Mouse (Mus musculus) intestine, embryonic 14.5 days (tissue): ENCODE results near the gene F2rl1. TPM values are rescaled to one million over a fixed set of nuclear protein-coding genes. Genes with fewer than 3 reads are reported as not detected.

Experiments used
- ATAC-seq: fragments of 200-750 bp; cut with Nextera tagmentation; replicated peaks from 2 replicates; pipeline ENCODE4 v1.8.0; 2017; ENCODE audit warnings: low read depth, moderate number of reproducible peaks, moderate TSS enrichment, moderate library complexity; ENCODE audit not compliant: low FRiP score, low TSS enrichment
- DNase-seq: peaks from one replicate; pipeline ENCODE4 v3.0.0-alpha.2; 2018; ENCODE audit warnings: low spot score
- H3K27ac ChIP-seq: fragments of 300-500 bp; sonication (generic); 2 replicates; pipeline ENCODE4 v1.5.1; 2014; ENCODE audit warnings: low read depth, mild to moderate bottlenecking, control low read depth
- H3K27me3 ChIP-seq: fragments of 300-500 bp; sonication (generic); replicated peaks from 2 replicates; pipeline ENCODE4 v1.6.1; 2014; ENCODE audit warnings: low read length, control low read depth; ENCODE audit not compliant: control insufficient read depth, insufficient read depth
- H3K36me3 ChIP-seq: fragments of 300-500 bp; sonication (generic); 2 replicates; pipeline ENCODE4 v1.6.1; 2014; ENCODE audit warnings: low read length, control low read depth; ENCODE audit not compliant: control insufficient read depth, insufficient read depth
- H3K4me1 ChIP-seq: fragments of 300-500 bp; sonication (generic); replicated peaks from 2 replicates; pipeline ENCODE4 v1.6.1; 2014; ENCODE audit warnings: low read length, control low read depth, mixed read lengths; ENCODE audit not compliant: control insufficient read depth, insufficient read depth
- H3K4me2 ChIP-seq: fragments of 300-500 bp; sonication (generic); 2 replicates; pipeline ENCODE4 v1.6.1; 2014; ENCODE audit warnings: low read length
- H3K4me3 ChIP-seq: fragments of 300-500 bp; sonication (generic); 2 replicates; pipeline ENCODE4 v1.5.1; 2014; ENCODE audit warnings: low read depth, low read length, control low read depth, mixed read lengths
- H3K9ac ChIP-seq: fragments of 300-500 bp; sonication (generic); 2 replicates; pipeline ENCODE4 v1.6.1; 2014; ENCODE audit warnings: mild to moderate bottlenecking, low read length
- H3K9me3 ChIP-seq: fragments of 300-500 bp; sonication (generic); 2 replicates; pipeline ENCODE4 v1.6.1; 2016; ENCODE audit warnings: low read length, control low read depth; ENCODE audit not compliant: control insufficient read depth
- WGBS: fragments of 180-500 bp; shearing (Covaris S2); extraction: QIAGEN DNeasy Blood & Tissue Kit; methylation state at CpG from one replicate; pipeline ENCODE4 v1.1.7; 2014; 5-methylcytosine and 5-hydroxymethylcytosine counted together
- polyA plus RNA-seq: library from polyadenylated mRNA; unstranded; fragments of >200 nt; fragmentation: Nextera tagmentation; extraction: Ambion mirVana; gene quantifications from 2 replicates; pipeline ENCODE4 v1.2.1, GENCODE M21; 2014

F2rl1 gene
- polyA plus RNA-seq, 1 experiment from 2014 or later: 14.3 TPM

DNA sequence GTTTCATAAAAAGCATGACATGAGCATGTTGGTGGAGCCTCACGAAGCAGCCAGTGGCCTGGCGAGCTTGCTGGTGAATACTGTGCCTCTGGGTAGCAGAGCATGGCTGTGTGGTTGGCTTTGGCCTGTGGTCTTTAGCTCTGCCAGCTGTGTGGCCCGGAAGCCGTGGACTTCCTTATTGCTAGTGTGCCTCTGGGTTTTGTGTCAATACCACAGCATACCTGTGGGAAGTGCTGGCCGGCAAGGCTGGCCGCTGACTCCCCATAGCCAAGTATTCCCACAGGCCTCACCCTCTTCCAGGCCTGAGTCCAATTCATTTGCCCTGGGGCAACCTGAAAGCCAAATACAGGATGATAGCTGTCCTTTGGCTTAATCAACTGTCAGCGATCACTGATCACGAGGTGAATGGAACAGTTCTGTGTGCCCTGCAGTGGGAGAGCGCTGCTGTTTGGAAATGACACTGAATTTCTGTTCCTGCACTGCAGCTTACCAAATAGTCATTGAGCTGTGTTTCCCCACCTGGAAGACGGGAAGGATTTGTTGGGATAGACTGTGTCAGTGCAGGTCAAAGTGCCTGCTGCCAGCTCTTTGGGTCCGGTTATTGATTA is 29.0 kb upstream of the F2rl1 start:
- Histone ChIP-seq H3K27me3 (no peaks in the 10 kb centered on the region), H3K4me2 (no peak overlapping the region), H3K27ac (no peak overlapping the region), H3K9ac (no peak overlapping the region), H3K4me1 (no peaks in the 10 kb centered on the region; the same call in 1 of the 2 replicates), H3K4me3 (no peak overlapping the region), H3K9me3 (no peaks in the 10 kb centered on the region), H3K36me3 (no peaks in the 10 kb centered on the region)
- 77% methylated on average over 11 of the region's 11 CpGs for WGBS
- DNase-seq (peak; percentile 47), ATAC-seq (no peak)

DNA sequence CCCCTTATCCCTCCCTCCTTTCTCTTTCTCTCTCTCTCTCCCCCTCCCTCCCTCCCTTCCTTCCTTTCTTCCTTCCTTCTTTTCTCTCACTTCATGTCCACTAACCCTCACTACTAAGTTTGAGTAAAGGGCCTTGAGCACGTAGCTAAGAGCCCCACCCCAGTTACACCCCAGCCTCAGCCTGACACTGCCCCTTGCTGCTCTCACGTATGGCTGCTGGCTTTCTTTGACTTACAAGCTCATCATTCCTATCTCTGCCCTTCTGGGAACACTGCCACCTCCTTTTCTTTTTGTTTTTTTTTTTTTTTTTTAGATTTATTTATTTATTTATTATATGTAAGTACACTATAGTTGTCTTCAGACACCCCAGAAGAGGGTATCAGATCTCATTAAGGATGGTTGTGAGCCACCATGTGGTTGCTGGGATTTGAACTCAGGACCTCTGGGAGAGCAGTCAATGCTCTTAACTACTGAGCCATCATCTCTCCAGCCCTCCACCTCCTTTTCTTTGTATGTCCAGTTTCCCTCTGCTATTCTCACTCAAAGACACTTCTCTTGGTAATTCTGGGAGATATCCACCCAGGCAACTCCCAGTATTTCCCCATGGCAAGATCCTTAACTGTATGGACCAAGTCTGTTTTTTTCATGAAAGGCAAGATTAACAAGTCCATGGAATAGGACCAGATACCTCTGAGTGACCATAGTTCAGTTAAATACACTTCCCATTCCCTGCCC is 25.8 kb upstream of the F2rl1 start:
- Histone ChIP-seq H3K27me3 (no peaks in the 10 kb centered on the region), H3K27ac (no peak overlapping the region), H3K9ac (no peak overlapping the region), H3K4me3 (no peak overlapping the region), H3K36me3 (no peaks in the 10 kb centered on the region), H3K9me3 (no peaks in the 10 kb centered on the region), H3K4me2 (no peak overlapping the region), H3K4me1 (peaks cover 17% of the 10 kb centered on the region)
- ATAC-seq (no peak), DNase-seq (no peak)
- WGBS: 84% methylated on average over 2 of the region's 2 CpGs

DNA sequence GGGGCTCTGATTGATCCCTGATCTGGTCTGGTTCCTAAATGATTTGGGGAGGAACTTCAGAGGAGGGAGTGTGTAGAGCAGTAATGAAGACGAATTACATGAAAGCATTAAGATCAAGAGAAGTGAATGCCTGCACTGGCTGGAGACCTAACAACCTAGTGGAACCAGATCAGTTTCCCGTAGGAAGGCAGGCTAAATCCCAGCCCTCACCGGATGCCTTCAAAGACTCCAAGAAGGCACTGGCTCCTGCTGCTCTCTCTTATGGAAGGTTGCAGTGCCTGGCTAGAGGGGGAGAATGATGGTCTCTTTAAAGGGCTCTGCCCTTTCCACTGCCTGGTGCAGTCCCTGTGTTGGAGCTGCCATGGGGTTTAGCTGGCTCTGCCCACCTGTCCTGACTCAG is 24.4 kb upstream of the F2rl1 start:
- Histone ChIP-seq H3K4me1 (peaks cover 22% of the 10 kb centered on the region), H3K9me3 (no peaks in the 10 kb centered on the region), H3K9ac (no peak overlapping the region), H3K27ac (peak overlapping the region; percentile 76), H3K4me3 (peak overlapping the region; percentile 27), H3K4me2 (peak overlapping the region; percentile 48), H3K27me3 (no peaks in the 10 kb centered on the region), H3K36me3 (no peaks in the 10 kb centered on the region)
- DNase-seq (no peak), ATAC-seq (no peak)
- 20% methylated on average over 3 of the region's 3 CpGs for WGBS

DNA sequence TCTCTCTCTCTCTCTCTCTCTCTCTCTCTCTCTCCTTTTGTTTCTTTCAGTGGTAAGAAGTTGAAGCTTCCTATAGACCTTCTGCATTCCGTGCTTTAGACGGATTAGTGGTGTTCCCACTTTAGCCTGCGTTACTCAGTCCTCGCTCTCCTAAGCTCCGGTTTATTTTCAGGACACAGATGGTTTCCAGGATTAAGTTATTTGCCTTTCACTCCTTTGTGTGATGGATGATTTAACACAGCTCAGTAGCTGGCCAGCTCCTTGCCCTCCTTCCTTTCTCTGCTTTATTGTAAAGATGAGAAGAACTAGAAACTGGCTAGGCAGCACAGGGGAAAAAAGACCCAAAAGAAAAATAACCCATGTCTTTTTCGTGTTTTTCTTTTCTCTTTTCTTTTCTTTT is 23.8 kb upstream of the F2rl1 start:
- H3K4me2 ChIP-seq: peak overlapping the region; percentile 48
- H3K36me3 ChIP-seq: no peaks in the 10 kb centered on the region
- peak overlapping the region; percentile 76 for H3K27ac ChIP-seq
- ATAC-seq: 0 out of 2 replicates have a peak, but pooled peaks have one; percentile 6
- H3K9me3 ChIP-seq: no peaks in the 10 kb centered on the region
- peaks cover 22% of the 10 kb centered on the region for H3K4me1 ChIP-seq
- no peaks in the 10 kb centered on the region for H3K27me3 ChIP-seq
- DNase-seq: no peak
- WGBS: 12% methylated on average over 6 of the region's 6 CpGs
- peak overlapping the region; percentile 13; the same call in 1 of the 2 replicates for H3K9ac ChIP-seq
- peak overlapping the region; percentile 27 for H3K4me3 ChIP-seq

DNA sequence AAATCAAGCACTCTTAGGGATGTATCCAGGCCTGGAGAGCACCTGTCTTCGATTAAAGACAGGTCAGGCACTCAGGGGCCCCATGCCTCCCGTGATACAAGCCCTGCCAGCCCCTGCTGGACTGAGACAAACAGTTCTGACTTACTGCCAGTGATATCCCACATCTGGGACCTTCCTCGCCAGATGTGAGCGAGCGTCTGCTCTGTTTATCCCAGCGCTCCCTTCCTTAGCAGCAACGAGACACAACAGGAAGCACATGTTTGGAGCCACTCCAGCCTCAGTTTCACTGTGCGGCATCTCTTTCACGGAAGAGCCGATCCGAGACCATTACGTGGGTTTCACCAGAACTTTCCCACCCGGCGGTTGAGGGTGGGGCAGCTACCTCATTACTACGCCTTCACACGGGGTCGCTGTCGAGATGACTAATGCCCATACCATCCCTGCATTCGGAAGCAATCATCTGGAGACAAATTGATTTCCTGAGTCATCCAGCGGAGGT is 23.3 kb upstream of the F2rl1 start:
- H3K27me3 ChIP-seq: no peaks in the 10 kb centered on the region
- WGBS: 11% methylated on average over 20 of the region's 20 CpGs
- ATAC-seq (peak; percentile 58), DNase-seq (peak; percentile 75)
- no peaks in the 10 kb centered on the region for H3K36me3 ChIP-seq
- no peak overlapping the region for H3K9ac ChIP-seq
- H3K4me2 ChIP-seq: peak overlapping the region; percentile 48
- peak overlapping the region; percentile 27 for H3K4me3 ChIP-seq
- no peaks in the 10 kb centered on the region for H3K9me3 ChIP-seq
- peak overlapping the region; percentile 76 for H3K27ac ChIP-seq
- peaks cover 22% of the 10 kb centered on the region for H3K4me1 ChIP-seq

DNA sequence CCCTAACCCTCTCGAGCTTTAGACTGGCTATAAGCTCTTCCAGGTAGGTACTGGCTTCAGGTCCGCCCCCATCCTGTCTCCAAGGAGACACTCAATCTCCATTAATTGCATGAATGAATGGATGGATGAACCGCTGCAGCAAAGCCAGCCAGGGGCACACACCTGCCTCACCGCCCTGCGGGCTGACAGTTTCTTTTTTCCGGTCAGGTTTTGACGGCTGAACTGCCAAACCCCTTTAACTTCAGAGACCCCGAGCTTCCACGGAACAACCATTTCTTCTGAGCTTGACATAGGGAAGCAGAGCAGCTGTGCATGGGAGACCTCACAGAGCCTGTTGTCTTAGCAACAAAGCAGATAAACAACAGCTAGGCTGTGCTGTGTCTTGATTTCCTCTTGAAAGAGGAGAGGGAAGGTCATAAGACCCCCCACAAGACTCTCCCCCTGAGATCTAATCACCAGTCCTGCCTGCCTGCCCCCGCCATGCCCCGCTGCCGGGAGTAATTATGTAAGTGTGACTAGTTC is 22.1 kb upstream of the F2rl1 start:
- H3K27ac ChIP-seq: peak overlapping the region; percentile 76

DNA sequence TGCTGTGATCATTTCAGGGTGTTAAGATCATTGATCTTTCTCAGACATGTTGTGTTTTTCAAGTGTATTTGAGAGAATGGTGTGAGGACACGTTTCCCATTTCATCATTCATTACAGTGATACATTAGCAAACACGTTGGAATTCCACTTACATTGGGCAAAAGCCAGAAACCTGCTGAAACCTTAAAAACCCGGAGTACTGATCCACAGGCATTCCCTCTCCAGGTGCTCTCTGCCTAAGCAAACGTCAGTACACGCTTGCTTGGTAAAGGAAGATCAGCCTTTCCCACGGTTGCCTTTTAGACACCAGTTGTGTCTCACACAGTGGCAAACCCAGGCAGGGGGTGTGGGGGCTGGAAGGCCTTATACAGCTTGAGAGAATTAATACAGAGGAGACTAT is 21.2 kb upstream of the F2rl1 start:
- no peaks in the 10 kb centered on the region for H3K36me3 ChIP-seq
- H3K9me3 ChIP-seq: no peaks in the 10 kb centered on the region
- H3K4me3 ChIP-seq: no peak overlapping the region
- WGBS: 52% methylated on average over 6 of the region's 6 CpGs
- peaks cover 22% of the 10 kb centered on the region for H3K4me1 ChIP-seq
- DNase-seq: no peak
- H3K27me3 ChIP-seq: no peaks in the 10 kb centered on the region
- no peak overlapping the region for H3K9ac ChIP-seq
- ATAC-seq: no peak
- 0 out of 2 replicates have a peak overlapping the region, but pooled peaks have one; percentile 76 for H3K27ac ChIP-seq
- H3K4me2 ChIP-seq: no peak overlapping the region

More for the DNA sequence above, 22.1 kb upstream of the F2rl1 start:
- Histone ChIP-seq H3K4me2 (no peak overlapping the region), H3K9ac (no peak overlapping the region), H3K36me3 (no peaks in the 10 kb centered on the region), H3K4me3 (no peak overlapping the region), H3K27me3 (no peaks in the 10 kb centered on the region), H3K9me3 (no peaks in the 10 kb centered on the region), H3K4me1 (peaks cover 22% of the 10 kb centered on the region)
- 41% methylated on average over 12 of the region's 12 CpGs for WGBS
- ATAC-seq (no peak), DNase-seq (no peak)

DNA sequence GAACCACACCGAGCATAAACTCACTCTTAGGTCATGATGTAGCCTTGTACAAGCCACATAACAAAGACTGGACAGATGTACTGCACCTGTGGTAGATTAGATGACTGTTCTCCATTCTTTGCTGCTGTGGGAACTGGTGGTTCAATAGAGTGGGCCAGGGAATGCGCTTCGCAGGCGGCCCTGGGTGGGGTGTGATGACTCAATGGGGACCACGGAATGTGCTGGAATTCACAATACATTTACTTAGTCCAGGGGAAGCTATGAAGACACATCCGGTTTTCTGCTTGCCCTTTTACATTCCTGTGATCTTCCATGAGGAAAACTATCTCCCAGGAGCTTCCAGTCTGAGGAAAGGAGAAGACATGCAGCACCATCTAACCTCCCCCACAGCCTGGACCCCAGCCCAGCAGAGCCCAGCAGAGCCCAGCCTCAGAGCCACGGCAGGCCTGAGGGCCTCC is 20.7 kb upstream of the F2rl1 start:
- H3K36me3 ChIP-seq: no peaks in the 10 kb centered on the region
- H3K4me1 ChIP-seq: peaks cover 22% of the 10 kb centered on the region
- ATAC-seq (no peak), DNase-seq (no peak)
- no peak overlapping the region for H3K4me2 ChIP-seq
- H3K9ac ChIP-seq: no peak overlapping the region
- H3K4me3 ChIP-seq: no peak overlapping the region
- H3K27ac ChIP-seq: no peak overlapping the region
- H3K27me3 ChIP-seq: no peaks in the 10 kb centered on the region
- H3K9me3 ChIP-seq: no peaks in the 10 kb centered on the region
- 69% methylated on average over 7 of the region's 7 CpGs for WGBS
